Mouse (Mus musculus) fibroblast of lung, adult 2 months (primary cell): ENCODE data around the gene Antxr2.

Experiments used
- DNase-seq: peaks from one replicate; pipeline ENCODE4 v3.0.0-alpha.2; 2011; ENCODE audit warnings: low read depth

Antxr2 gene

GRCm38 (mm10) chr5:97995881-97996280 is 35.0 kb downstream of the Antxr2 start:
- DNase-seq: no peak

- peak; percentile 67 for DNase-seq
Observed at GRCm38 (mm10) chr5:97986656-97987294, 44.1 kb downstream of the Antxr2 start.

DNA sequence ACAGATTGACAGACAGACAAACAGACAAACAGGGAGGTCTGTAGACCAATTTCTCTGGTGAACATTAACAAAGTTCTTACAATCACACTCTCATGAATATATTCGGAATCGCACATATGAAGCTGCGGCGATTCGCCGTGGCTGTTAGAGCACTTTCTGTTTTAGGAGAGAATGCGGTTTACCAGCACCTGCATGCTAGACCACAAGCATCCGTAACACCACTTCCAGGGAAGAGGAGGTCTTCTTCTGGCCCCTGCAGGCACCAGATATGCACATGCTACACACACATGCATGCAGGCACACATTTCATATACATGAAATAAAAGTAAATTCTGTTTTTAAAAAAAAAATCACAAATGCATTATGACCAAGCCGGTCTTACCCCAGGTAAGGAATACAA is 47.5 kb downstream of the Antxr2 start:
- no peak for DNase-seq

- no peak for DNase-seq
Observed at GRCm38 (mm10) chr5:97980472-97980871, 50.4 kb downstream of the Antxr2 start.

DNA sequence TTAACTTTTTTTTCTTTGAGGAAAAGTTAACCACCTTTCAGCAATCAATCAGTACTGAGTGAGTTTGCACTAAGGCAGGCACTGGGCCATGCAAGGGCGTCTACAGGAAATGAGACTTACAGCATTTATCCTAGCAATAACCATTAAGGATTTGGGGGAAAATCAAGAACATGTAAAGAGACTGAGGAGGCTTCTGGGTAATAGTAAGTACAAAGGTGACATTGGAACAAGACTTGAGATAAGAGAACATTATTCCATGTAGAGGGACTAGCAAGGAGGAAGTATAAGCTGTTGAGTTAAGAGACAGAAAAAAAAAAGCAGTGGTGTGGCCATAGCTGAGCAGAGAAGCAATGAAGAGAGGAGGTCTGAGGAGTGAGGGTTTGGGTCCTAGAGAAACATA is 57.5 kb downstream of the Antxr2 start:
- DNase-seq: no peak

DNA sequence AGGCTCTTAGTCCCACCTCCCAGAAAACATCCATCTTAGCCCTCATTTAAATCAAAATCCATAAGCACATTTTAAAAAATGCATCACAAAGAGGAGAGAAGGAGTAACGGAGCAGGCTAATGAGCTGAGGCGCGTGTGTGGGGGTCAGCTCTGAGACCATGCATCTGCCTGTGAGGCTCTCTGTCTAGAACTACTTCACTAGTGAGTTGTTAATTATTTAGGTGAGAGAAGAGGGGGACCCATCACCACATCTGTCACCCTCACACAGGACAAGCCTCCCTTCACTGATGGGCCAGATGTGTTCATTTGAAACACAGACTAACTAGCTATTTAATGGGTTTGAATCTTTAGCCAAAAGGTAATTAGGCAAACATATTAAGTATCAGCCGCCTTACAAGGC is 58.8 kb downstream of the Antxr2 start:
- no peak for DNase-seq

GRCm38 (mm10) chr5:97971236-97971635 is 59.6 kb downstream of the Antxr2 start:
- DNase-seq: no peak

GRCm38 (mm10) chr5:97967044-97967443 is 63.8 kb downstream of the Antxr2 start:
- peak; percentile 44 for DNase-seq

GRCm38 (mm10) chr5:97966101-97966500 is 64.7 kb downstream of the Antxr2 start:
- no peak for DNase-seq

DNA sequence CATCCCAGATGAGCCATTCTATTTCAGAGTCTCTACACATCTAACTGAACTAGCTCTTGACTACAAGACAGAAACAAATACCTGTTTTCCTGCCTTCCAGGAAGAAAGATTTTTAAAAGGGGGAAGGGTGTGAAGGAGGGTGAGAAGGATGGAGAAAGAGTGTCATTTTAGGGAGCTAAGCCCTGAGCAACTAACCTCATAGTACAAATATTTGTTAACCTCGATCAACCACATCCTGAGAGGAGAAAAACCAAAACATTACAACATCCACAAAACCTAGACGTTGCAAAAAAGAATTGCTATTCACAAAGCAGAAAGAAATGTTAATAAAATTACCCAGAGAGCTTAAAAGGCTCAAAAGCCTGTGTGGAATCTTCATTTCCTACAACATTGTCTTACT is 66.4 kb downstream of the Antxr2 start:
- peak; percentile 30 for DNase-seq

DNA sequence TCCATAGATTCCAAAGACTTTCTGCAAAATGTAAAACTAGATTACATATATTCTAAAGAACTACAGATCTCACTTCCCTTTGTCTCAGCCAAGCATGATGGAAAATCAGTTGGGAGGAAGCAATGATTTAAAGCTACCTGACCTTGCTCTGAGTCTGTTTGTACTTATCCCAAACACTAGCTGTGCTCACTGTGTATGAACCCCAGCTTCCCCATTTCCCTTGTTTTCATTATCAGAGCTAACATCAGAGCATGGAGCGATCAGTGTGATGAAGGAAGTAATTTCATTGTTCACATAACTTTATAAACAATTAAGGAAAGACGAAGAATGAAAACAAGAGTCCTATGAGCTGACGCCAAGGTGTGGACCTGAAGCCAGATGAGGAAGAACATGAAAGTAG is 68.3 kb downstream of the Antxr2 start:
- no peak for DNase-seq

DNA sequence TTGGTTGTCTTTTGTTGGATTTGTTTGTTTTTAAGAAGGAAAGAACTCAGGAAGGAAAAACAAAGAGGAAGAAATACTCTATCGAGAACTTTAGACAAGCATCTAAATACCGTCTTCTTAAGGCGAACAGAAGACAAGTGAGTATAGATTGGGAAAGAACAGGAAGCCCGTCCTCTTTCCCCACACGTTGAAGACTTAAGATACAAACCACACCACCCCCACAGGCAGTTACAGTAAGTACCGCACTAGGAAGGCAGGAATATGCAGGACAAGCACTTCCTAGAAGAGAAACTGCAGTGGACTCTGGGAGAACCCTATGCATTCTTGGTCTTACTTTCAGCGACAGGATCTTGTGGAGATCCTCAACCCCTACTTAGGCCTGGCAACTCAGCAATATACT is 69.1 kb downstream of the Antxr2 start:
- no peak for DNase-seq

DNA sequence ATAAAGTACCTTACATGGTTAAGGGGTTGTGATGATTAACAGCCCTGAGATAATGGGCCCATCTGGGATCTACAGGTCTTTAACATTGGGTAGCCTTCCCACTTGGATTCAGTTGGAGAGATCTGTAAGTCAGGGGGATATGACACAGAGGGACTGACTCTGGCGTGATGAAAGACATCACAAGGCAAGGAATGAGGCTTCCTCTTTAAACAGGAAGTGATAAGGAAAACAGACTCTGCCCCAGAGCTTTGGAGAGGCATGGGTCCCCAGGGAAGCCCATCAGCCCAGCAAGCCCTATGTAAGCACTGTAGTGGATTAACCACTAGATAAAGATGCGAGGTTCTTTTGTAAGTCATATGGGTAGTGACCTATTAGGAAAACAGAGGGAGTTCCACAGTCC is 71.2 kb downstream of the Antxr2 start:
- no peak for DNase-seq

DNA sequence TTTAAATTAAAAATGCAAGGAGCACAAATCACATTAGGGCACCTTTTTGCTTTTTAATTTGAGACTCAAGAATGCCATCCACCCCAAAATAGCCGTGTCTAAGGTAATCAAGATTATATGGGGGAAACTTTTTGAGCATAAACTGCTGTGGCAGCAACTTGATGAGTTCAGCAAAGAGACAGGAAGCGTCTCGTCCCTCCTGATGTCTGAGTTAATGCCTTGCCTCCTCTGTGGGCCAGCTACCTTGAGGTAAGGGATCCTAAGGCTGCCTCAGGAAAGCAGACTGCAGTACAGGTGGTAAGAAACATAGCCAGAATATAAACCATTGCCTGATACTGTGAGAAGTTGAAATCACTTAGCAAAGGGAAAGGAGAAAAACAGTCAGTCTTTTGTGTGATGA is 71.8 kb downstream of the Antxr2 start:
- no peak for DNase-seq

GRCm38 (mm10) chr5:97957501-97957900 is 73.3 kb downstream of the Antxr2 start:
- no peak for DNase-seq

- DNase-seq: no peak
Observed at GRCm38 (mm10) chr5:97954193-97954772, 76.6 kb downstream of the Antxr2 start.

- no peak for DNase-seq
Observed at GRCm38 (mm10) chr5:97953241-97953920, 77.5 kb downstream of the Antxr2 start.

- no peak for DNase-seq
Observed at GRCm38 (mm10) chr5:97947261-97947660, 83.6 kb downstream of the Antxr2 start.

GRCm38 (mm10) chr5:97946236-97946635 is 84.6 kb downstream of the Antxr2 start:
- DNase-seq: no peak

- DNase-seq: no peak
Observed at GRCm38 (mm10) chr5:97935140-97936129, 95.4 kb downstream of the Antxr2 start.

DNA sequence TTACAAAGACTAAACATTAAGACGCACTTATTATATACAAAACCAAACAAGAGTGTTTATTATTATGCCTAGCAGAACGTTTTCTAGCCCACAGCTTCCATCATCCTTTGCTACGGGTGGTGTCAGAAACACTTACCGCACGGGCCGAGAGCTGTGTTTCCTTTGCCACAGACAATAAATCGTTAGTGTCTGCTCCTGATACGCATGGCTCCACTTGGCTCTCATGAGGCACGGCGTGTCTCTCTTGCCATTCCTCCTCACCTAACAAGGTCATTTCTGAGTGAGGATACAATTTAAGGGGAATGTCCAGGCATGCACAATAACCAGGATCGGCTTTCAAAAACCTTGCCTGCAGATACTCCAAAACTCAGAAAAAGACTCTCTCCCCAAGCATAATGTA is 113.2 kb downstream of the Antxr2 start:
- no peak for DNase-seq

DNA sequence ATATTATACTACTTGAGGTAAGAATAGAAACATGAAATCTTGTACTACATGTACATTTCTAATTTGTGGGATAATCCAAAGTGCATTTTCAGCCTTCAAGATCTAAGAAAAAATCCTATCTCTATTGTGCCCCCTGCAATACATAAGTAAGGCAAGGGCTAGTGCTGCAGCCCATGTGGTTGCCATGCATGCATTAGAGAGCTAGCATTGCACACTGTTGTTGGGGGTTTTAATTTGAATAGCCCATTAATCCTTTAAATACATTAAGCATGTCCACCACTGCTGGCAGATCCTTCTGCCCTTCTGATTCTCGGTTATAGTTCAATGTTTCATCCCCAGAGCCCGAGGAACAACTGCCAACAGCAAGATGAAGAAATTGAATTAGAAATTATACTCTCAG is 116.0 kb downstream of the Antxr2 start:
- no peak for DNase-seq
